Mouse (Mus musculus) cerebellum, adult 2 months (tissue): ENCODE results near the gene Wnt16.

Source experiments
- CTCF ChIP-seq: fragments of 200-500 bp; IDR thresholded peaks from 2 replicates; pipeline ENCODE4 v1.5.1; 2011; ENCODE audit warnings: low read depth, mild to moderate bottlenecking, control low read depth, low read length, moderate library complexity, borderline replicate concordance; ENCODE audit not compliant: insufficient read depth
- POLR2A ChIP-seq: fragments of 200-500 bp; IDR thresholded peaks from 2 replicates; pipeline ENCODE4 v1.6.1; 2011; ENCODE audit warnings: low read length, control low read depth, borderline replicate concordance; ENCODE audit not compliant: insufficient read depth

GRCm38 (mm10) chr6:22343292-22343691 is 55.3 kb downstream of the Wnt16 start:
- TF ChIP-seq CTCF (no peak), POLR2A (no peak)
